In the genomic region with DNA sequence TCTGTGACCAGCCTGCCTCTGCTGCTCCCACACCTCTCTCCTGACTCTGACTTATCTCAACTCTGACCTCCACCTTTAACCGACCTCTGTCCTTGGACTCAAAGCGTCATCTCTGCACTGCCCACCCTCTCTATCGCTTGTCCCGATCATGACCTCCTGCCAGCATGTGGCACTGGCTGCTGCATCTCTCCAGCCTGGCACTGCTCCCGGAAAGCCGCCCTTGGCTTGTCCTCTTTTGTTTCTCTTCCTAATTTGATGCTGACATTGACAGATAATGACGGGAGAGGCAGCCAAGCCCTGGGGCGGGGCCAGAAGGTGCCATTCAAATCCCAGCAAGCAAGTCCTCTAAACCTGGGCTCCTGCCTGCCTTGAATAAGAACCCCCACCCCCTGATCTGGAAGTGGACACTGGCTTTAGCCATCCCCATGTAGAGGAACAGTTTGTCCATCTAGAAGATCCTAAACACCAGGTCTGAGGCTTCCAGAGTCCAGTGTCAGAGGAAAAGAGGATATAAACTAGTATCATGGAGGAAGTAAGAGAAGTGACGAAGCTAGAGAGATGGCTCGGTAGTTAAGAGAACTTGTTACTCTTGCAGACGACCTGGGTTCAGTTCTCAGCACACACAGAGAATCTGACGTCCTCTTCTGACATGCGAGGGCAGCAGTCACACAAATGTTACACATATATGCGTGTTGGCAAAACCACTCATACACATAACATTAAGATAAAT, we compare ENCODE assay signal across 8 mouse cellular contexts. TPM values are rescaled to one million over a fixed set of nuclear protein-coding genes. Genes with fewer than 3 reads are reported as not detected.
A peak's percentile ranks its signal among the peaks of the same experiment; 100 is the strongest.
DNase-seq lines count a peak whose midpoint lies in the region; ATAC-seq and TF ChIP-seq lines count a peak whose summit lies in the region.

No protein-coding gene starts in this region.

- TF ChIP-seq CTCF in brain, embryonic 14.5 days (IDR thresholded peaks at IDR 0.05; ENCODE audit: borderline replicate concordance, extremely low read depth, insufficient read depth, insufficient read length) = no peak

- no peaks in the 10 kb centered on the region for H3K9me3 ChIP-seq in midbrain, embryonic 15.5 days

- no peak overlapping the region for H3K9ac ChIP-seq in midbrain, embryonic 15.5 days

- TF ChIP-seq POLR2A in brain, embryonic 14.5 days (IDR thresholded peaks at IDR 0.05; ENCODE audit: borderline replicate concordance, extremely low read depth, insufficient read depth, insufficient read length, poor library complexity, severe bottlenecking) = no peak

- no peaks in the 10 kb centered on the region for H3K27me3 ChIP-seq in midbrain, embryonic 15.5 days (replicated peaks)

- H3K27ac ChIP-seq in midbrain, embryonic 15.5 days = no peak overlapping the region

- no peak overlapping the region for H3K4me3 ChIP-seq in midbrain, embryonic 15.5 days

- H3K36me3 ChIP-seq in midbrain, embryonic 15.5 days (replicated peaks) = no peaks in the 10 kb centered on the region

- no peak overlapping the region for H3K4me2 ChIP-seq in midbrain, embryonic 15.5 days

- H3K4me1 ChIP-seq in midbrain, embryonic 15.5 days = no peaks in the 10 kb centered on the region

- WGBS in midbrain, embryonic 15.5 days = 77% methylated on average over 14 of the region's 14 CpGs

- peak; percentile 35 to 46 for DNase-seq in spleen, postnatal 36 days (ENCODE audit: low spot score in 2 of 2)
- no peak for DNase-seq in spleen, postnatal 14 days (ENCODE audit: low spot score in 2 of 2)
- peak; percentile 92 for DNase-seq in brain, embryonic 14.5 days (ENCODE audit: low read depth)
- peak; percentile 8 for DNase-seq in gastrocnemius, postnatal 25 days
- DNase-seq in kidney, postnatal 25 days = peak; percentile 55 to 73
- DNase-seq in retina, embryonic 14.5 days (ENCODE audit: low spot score) = peak; percentile 73
- DNase-seq in urinary bladder, adult 18-20 months (ENCODE audit: low spot score in 2 of 2) = no peak

- no peak for ATAC-seq in midbrain, embryonic 15.5 days (replicated peaks)

RNA-seq across cellular contexts. Expression of gene Lyrm9, which starts 22.6 kb away (rescaled TPM):
- polyA plus RNA-seq in brain, embryonic 14.5 days (2012; rRNA removed) = 18.8 and 22.8 TPM in 2 replicates
- total RNA-seq in gastrocnemius, postnatal 25 days (2021) = 10 to 100 TPM; 10.8 to 14.5 TPM
- polyA plus RNA-seq in midbrain, embryonic 15.5 days (2015; fragmentation: Nextera tagmentation; extraction: Ambion mirVana) = 31.9 and 35.8 TPM in 2 replicates

RNA-seq across cellular contexts. Expression of gene Ccnq, which starts 52.2 kb away (rescaled TPM):
- 31.7 and 52.6 TPM in 2 replicates for polyA plus RNA-seq in brain, embryonic 14.5 days (2012; rRNA removed)
- total RNA-seq in gastrocnemius, postnatal 25 days (2021) = 1 to 10 TPM; 9.5 to 10.0 TPM
- polyA plus RNA-seq in midbrain, embryonic 15.5 days (2015; fragmentation: Nextera tagmentation; extraction: Ambion mirVana) = 27.7 and 29.9 TPM in 2 replicates

Comparison
In these comparisons a context has a peak if more than half of its experiments do, and no peak if none do; other contexts are left out.
1. DNase-seq: peak in spleen, postnatal 36 days (2 of 2), brain, embryonic 14.5 days (single experiment), gastrocnemius, postnatal 25 days (single experiment), kidney, postnatal 25 days (2 of 2) and retina, embryonic 14.5 days (single experiment); none in spleen, postnatal 14 days (0 of 2) and urinary bladder, adult 18-20 months (0 of 2).